In genomic region chr2:156344775-156345532, GRCm38 (mm10) we compare ENCODE assay signal across 8 mouse cellular contexts. TPM values are rescaled to one million over a fixed set of nuclear protein-coding genes. Genes with fewer than 3 reads are reported as not detected.
DNase-seq lines count a peak whose midpoint lies in the region.

No protein-coding gene starts in this region.

- H3K4me3 ChIP-seq in heart, embryonic 10.5 days, result peak overlapping the region; percentile 12; the same call in 1 of the 2 replicates

- no peaks in the 10 kb centered on the region for H3K36me3 ChIP-seq in heart, embryonic 10.5 days

- H3K27ac ChIP-seq in heart, embryonic 10.5 days, result peak overlapping the region; percentile 56; the same call in 1 of the 2 replicates

- WGBS in heart, embryonic 10.5 days, result 47% methylated on average over 12 of the region's 12 CpGs

- 0 out of 2 replicates have a peak, but pooled peaks cover 3% of the 10 kb centered on the region for H3K27me3 ChIP-seq in heart, embryonic 10.5 days (ENCODE audit: insufficient read depth, poor library complexity, severe bottlenecking)

- peak; percentile 89 for DNase-seq in heart, adult 11 months
- no peak for DNase-seq in heart, adult 9 months (ENCODE audit: low spot score in 2 of 2)
- peak; percentile 81 for DNase-seq in 3T3-L1 (ENCODE audit: low read depth, low spot score)
- DNase-seq in adrenal gland, postnatal 14 days, result peak; percentile 63
- DNase-seq in heart, embryonic 10.5 days (ENCODE audit: low spot score), result no peak
- DNase-seq in lung, postnatal 25 days (ENCODE audit: low spot score), result peak; percentile 17
- DNase-seq in c-Kit-positive CD71-positive TER-119-positive erythroid progenitor cells, embryonic 14.5 days (ENCODE audit: low spot score), result no peak
- DNase-seq in left cerebral cortex, adult 8-10 months (ENCODE audit: low spot score in 2 of 2), result no peak

- H3K4me1 ChIP-seq in heart, embryonic 10.5 days, result peaks cover 7% of the 10 kb centered on the region

- H3K9me3 ChIP-seq in heart, embryonic 10.5 days, result no peaks in the 10 kb centered on the region

RNA-seq across cellular contexts. Expression of gene Scand1, which starts 32.5 kb away (rescaled TPM):
- 93.5 and 97.9 TPM in 2 replicates for total RNA-seq in adrenal gland, postnatal 14 days (2021)
- polyA plus RNA-seq in heart, embryonic 10.5 days (2016; fragmentation: Nextera tagmentation; extraction: Ambion mirVana), result 50.8 and 60.3 TPM in 2 replicates
- total RNA-seq in left cerebral cortex, adult 8-10 months (2022), result 10 to 100 TPM; 65.6 to 78.5 (median 72.1) TPM

RNA-seq across cellular contexts. Expression of gene Cnbd2, which starts 32.9 kb away (rescaled TPM):
- total RNA-seq in adrenal gland, postnatal 14 days (2021), result 1.5 and 2.6 TPM in 2 replicates
- 2.3 TPM in 2 replicates for polyA plus RNA-seq in heart, embryonic 10.5 days (2016; fragmentation: Nextera tagmentation; extraction: Ambion mirVana)
- total RNA-seq in left cerebral cortex, adult 8-10 months (2022), result 1 to 10 TPM; 4.5 to 8.3 (median 7.3) TPM

Comparison
In these comparisons a context has a peak if more than half of its experiments do, and no peak if none do; other contexts are left out.
1. DNase-seq: peak in heart, adult 11 months (single experiment), 3T3-L1 (single experiment), adrenal gland, postnatal 14 days (single experiment) and lung, postnatal 25 days (single experiment); none in heart, adult 9 months (0 of 2), heart, embryonic 10.5 days (single experiment), c-Kit-positive CD71-positive TER-119-positive erythroid progenitor cells, embryonic 14.5 days (single experiment) and left cerebral cortex, adult 8-10 months (0 of 2).